Mouse (Mus musculus): ENCODE results near the gene Unc45a. TPM values are rescaled to one million over a fixed set of nuclear protein-coding genes. Genes with fewer than 3 reads are reported as not detected.

Gene Unc45a
- polyA plus RNA-seq, 1 experiment from 2014 or later: 36.1 TPM

- Histone ChIP-seq H3K9ac (ENCODE audit: low read length) (no peak overlapping the region), H3K36me3 (ENCODE audit: control insufficient read depth, insufficient read depth, low read length) (no peaks in the 10 kb centered on the region), H3K9me3 (ENCODE audit: control insufficient read depth, low read length) (no peaks in the 10 kb centered on the region), H3K4me2 (ENCODE audit: low read depth, low read length, severe bottlenecking) (no peak overlapping the region), H3K4me3 (ENCODE audit: low read depth, low read length) (no peak overlapping the region), H3K27ac (ENCODE audit: low read depth, low read length) (no peak overlapping the region), H3K4me1 (replicated peaks; ENCODE audit: control insufficient read depth, insufficient read depth, low read length) (0 out of 2 replicates have a peak, but pooled peaks cover 1% of the 10 kb centered on the region), H3K27me3 (ENCODE audit: control insufficient read depth, insufficient read depth, low read length) (no peaks in the 10 kb centered on the region)
- no peak for DNase-seq (ENCODE audit: low spot score)
- no peak for ATAC-seq (replicated peaks; ENCODE audit: low FRiP score)
- WGBS: 89% methylated on average over 9 of the region's 9 CpGs
Measured at GRCm38 (mm10) chr7:80375376-80376039, 34.7 kb upstream of the Unc45a start.

GRCm38 (mm10) chr7:80374733-80375132 lies 33.9 kb upstream of the Unc45a start:
- H3K4me3 ChIP-seq (ENCODE audit: low read depth, low read length): no peak overlapping the region
- ATAC-seq (replicated peaks; ENCODE audit: low FRiP score) (no peak), DNase-seq (ENCODE audit: low spot score) (no peak)
- 90% methylated on average over 3 of the region's 3 CpGs for WGBS
- no peaks in the 10 kb centered on the region for H3K9me3 ChIP-seq (ENCODE audit: control insufficient read depth, low read length)
- H3K27ac ChIP-seq (ENCODE audit: low read depth, low read length): no peak overlapping the region
- peaks cover 6% of the 10 kb centered on the region; the same call in 1 of the 2 replicates for H3K4me1 ChIP-seq (replicated peaks; ENCODE audit: control insufficient read depth, insufficient read depth, low read length)
- H3K36me3 ChIP-seq (ENCODE audit: control insufficient read depth, insufficient read depth, low read length): no peaks in the 10 kb centered on the region
- no peaks in the 10 kb centered on the region for H3K27me3 ChIP-seq (ENCODE audit: control insufficient read depth, insufficient read depth, low read length)
- H3K9ac ChIP-seq (ENCODE audit: low read length): no peak overlapping the region
- no peak overlapping the region for H3K4me2 ChIP-seq (ENCODE audit: low read depth, low read length, severe bottlenecking)

GRCm38 (mm10) chr7:80374280-80374679 lies 33.5 kb upstream of the Unc45a start:
- Histone ChIP-seq H3K4me1 (replicated peaks; ENCODE audit: control insufficient read depth, insufficient read depth, low read length) (peaks cover 10% of the 10 kb centered on the region; the same call in 1 of the 2 replicates), H3K4me3 (ENCODE audit: low read depth, low read length) (no peak overlapping the region), H3K9me3 (ENCODE audit: control insufficient read depth, low read length) (no peaks in the 10 kb centered on the region), H3K27ac (ENCODE audit: low read depth, low read length) (no peak overlapping the region), H3K9ac (ENCODE audit: low read length) (no peak overlapping the region), H3K27me3 (ENCODE audit: control insufficient read depth, insufficient read depth, low read length) (no peaks in the 10 kb centered on the region), H3K4me2 (ENCODE audit: low read depth, low read length, severe bottlenecking) (no peak overlapping the region), H3K36me3 (ENCODE audit: control insufficient read depth, insufficient read depth, low read length) (no peaks in the 10 kb centered on the region)
- WGBS: 60% methylated on average over 3 of the region's 3 CpGs
- no peak for DNase-seq (ENCODE audit: low spot score)
- no peak for ATAC-seq (replicated peaks; ENCODE audit: low FRiP score)

- no peak overlapping the region for H3K4me3 ChIP-seq (ENCODE audit: low read depth, low read length)
- H3K27ac ChIP-seq (ENCODE audit: low read depth, low read length): no peak overlapping the region
- ATAC-seq (replicated peaks; ENCODE audit: low FRiP score) (no peak), DNase-seq (ENCODE audit: low spot score) (no peak)
- H3K9me3 ChIP-seq (ENCODE audit: control insufficient read depth, low read length): no peaks in the 10 kb centered on the region
- 89% methylated on average over 12 of the region's 12 CpGs for WGBS
- peaks cover 10% of the 10 kb centered on the region; the same call in 1 of the 2 replicates for H3K4me1 ChIP-seq (replicated peaks; ENCODE audit: control insufficient read depth, insufficient read depth, low read length)
- no peak overlapping the region for H3K9ac ChIP-seq (ENCODE audit: low read length)
- H3K36me3 ChIP-seq (ENCODE audit: control insufficient read depth, insufficient read depth, low read length): no peaks in the 10 kb centered on the region
- H3K27me3 ChIP-seq (ENCODE audit: control insufficient read depth, insufficient read depth, low read length): no peaks in the 10 kb centered on the region
- no peak overlapping the region for H3K4me2 ChIP-seq (ENCODE audit: low read depth, low read length, severe bottlenecking)
Measured at GRCm38 (mm10) chr7:80373850-80374249, 33.0 kb upstream of the Unc45a start.

- Histone ChIP-seq H3K4me3 (ENCODE audit: low read depth, low read length) (no peak overlapping the region), H3K27ac (ENCODE audit: low read depth, low read length) (no peak overlapping the region), H3K9me3 (ENCODE audit: control insufficient read depth, low read length) (no peaks in the 10 kb centered on the region), H3K9ac (ENCODE audit: low read length) (no peak overlapping the region), H3K36me3 (ENCODE audit: control insufficient read depth, insufficient read depth, low read length) (no peaks in the 10 kb centered on the region; the same call in 1 of the 2 replicates), H3K4me1 (replicated peaks; ENCODE audit: control insufficient read depth, insufficient read depth, low read length) (peaks cover 10% of the 10 kb centered on the region; the same call in 1 of the 2 replicates), H3K4me2 (ENCODE audit: low read depth, low read length, severe bottlenecking) (no peak overlapping the region), H3K27me3 (ENCODE audit: control insufficient read depth, insufficient read depth, low read length) (no peaks in the 10 kb centered on the region)
- WGBS: 84% methylated on average over 4 of the region's 4 CpGs
- ATAC-seq (replicated peaks; ENCODE audit: low FRiP score) (no peak), DNase-seq (ENCODE audit: low spot score) (no peak)
Measured at GRCm38 (mm10) chr7:80373352-80373751, 32.5 kb upstream of the Unc45a start.

GRCm38 (mm10) chr7:80372667-80373066 lies 31.9 kb upstream of the Unc45a start:
- no peak overlapping the region for H3K27ac ChIP-seq (ENCODE audit: low read depth, low read length)
- H3K9me3 ChIP-seq (ENCODE audit: control insufficient read depth, low read length): no peaks in the 10 kb centered on the region
- no peak overlapping the region for H3K4me2 ChIP-seq (ENCODE audit: low read depth, low read length, severe bottlenecking)
- no peak overlapping the region for H3K4me3 ChIP-seq (ENCODE audit: low read depth, low read length)
- no peaks in the 10 kb centered on the region; the same call in 1 of the 2 replicates for H3K36me3 ChIP-seq (ENCODE audit: control insufficient read depth, insufficient read depth, low read length)
- peaks cover 10% of the 10 kb centered on the region; the same call in 1 of the 2 replicates for H3K4me1 ChIP-seq (replicated peaks; ENCODE audit: control insufficient read depth, insufficient read depth, low read length)
- H3K27me3 ChIP-seq (ENCODE audit: control insufficient read depth, insufficient read depth, low read length): no peaks in the 10 kb centered on the region
- no peak for ATAC-seq (replicated peaks; ENCODE audit: low FRiP score)
- no peak for DNase-seq (ENCODE audit: low spot score)
- WGBS: 60% methylated on average over 2 of the region's 2 CpGs
- no peak overlapping the region for H3K9ac ChIP-seq (ENCODE audit: low read length)

GRCm38 (mm10) chr7:80372166-80372565 lies 31.4 kb upstream of the Unc45a start:
- Histone ChIP-seq H3K27me3 (ENCODE audit: control insufficient read depth, insufficient read depth, low read length) (no peaks in the 10 kb centered on the region), H3K4me3 (ENCODE audit: low read depth, low read length) (no peak overlapping the region)
- no peak for DNase-seq (ENCODE audit: low spot score)

GRCm38 (mm10) chr7:80371041-80371751 lies 30.4 kb upstream of the Unc45a start, which contains the start of gene Man2a2:
Man2a2 (minus strand) TSS chr7:80371375.
- H3K36me3 ChIP-seq (ENCODE audit: control insufficient read depth, insufficient read depth, low read length): peaks cover 6% of the 10 kb centered on the region; the same call in 1 of the 2 replicates
- peak; percentile 86 for DNase-seq (ENCODE audit: low spot score)
- H3K9ac ChIP-seq (ENCODE audit: low read length): peak within 1 kb of the TSS; percentile 88
- H3K4me2 ChIP-seq (ENCODE audit: low read depth, low read length, severe bottlenecking): peak within 1 kb of the TSS; percentile 83
- peaks cover 10% of the 10 kb centered on the region; the same call in 1 of the 2 replicates for H3K4me1 ChIP-seq (replicated peaks; ENCODE audit: control insufficient read depth, insufficient read depth, low read length)
- H3K27ac ChIP-seq (ENCODE audit: low read depth, low read length): peak within 1 kb of the TSS; percentile 12; the same call in 1 of the 2 replicates
- no peaks in the 10 kb centered on the region for H3K27me3 ChIP-seq (ENCODE audit: control insufficient read depth, insufficient read depth, low read length)
- H3K9me3 ChIP-seq (ENCODE audit: control insufficient read depth, low read length): no peaks in the 10 kb centered on the region
- peak within 1 kb of the TSS; percentile 94 for H3K4me3 ChIP-seq (ENCODE audit: low read depth, low read length)
- 1% methylated on average over 35 of the region's 86 CpGs for WGBS
- ATAC-seq (replicated peaks; ENCODE audit: low FRiP score): peak; percentile 64

More at GRCm38 (mm10) chr7:80372166-80372565, 31.4 kb upstream of the Unc45a start:
- Histone ChIP-seq H3K9me3 (ENCODE audit: control insufficient read depth, low read length) (no peaks in the 10 kb centered on the region), H3K9ac (ENCODE audit: low read length) (no peak overlapping the region), H3K4me2 (ENCODE audit: low read depth, low read length, severe bottlenecking) (no peak overlapping the region), H3K36me3 (ENCODE audit: control insufficient read depth, insufficient read depth, low read length) (peaks cover under 1% of the 10 kb centered on the region; the same call in 1 of the 2 replicates), H3K27ac (ENCODE audit: low read depth, low read length) (no peak overlapping the region), H3K4me1 (replicated peaks; ENCODE audit: control insufficient read depth, insufficient read depth, low read length) (peaks cover 10% of the 10 kb centered on the region; the same call in 1 of the 2 replicates)
- no peak for ATAC-seq (replicated peaks; ENCODE audit: low FRiP score)
- WGBS: 89% methylated on average over 3 of the region's 3 CpGs
